Mouse (Mus musculus): Measurements from ENCODE around the gene Shf.

GRCm38 (mm10) chr2:122317384-122317783 lies 51.6 kb downstream of the Shf start:
- TF ChIP-seq CTCF (IDR thresholded peaks at IDR 0.05; ENCODE audit: borderline replicate concordance, extremely low read depth, insufficient read depth, insufficient read length) (no peak), POLR2A (IDR thresholded peaks at IDR 0.05; ENCODE audit: borderline replicate concordance, extremely low read depth, insufficient read depth, insufficient read length, poor library complexity, severe bottlenecking) (no peak)
